Mouse (Mus musculus): Measurements from ENCODE around the gene Htra2. TPM values are rescaled to one million over a fixed set of nuclear protein-coding genes. Genes with fewer than 3 reads are reported as not detected.

Gene Htra2
- polyA plus RNA-seq, 2 experiments, result 54.3 to 80.9 TPM

- ATAC-seq (ENCODE audit: insufficient read depth), result no peak
- Histone ChIP-seq H3K4me1 (replicated peaks; ENCODE audit: control insufficient read depth in 2 of 2, insufficient read depth in 2 of 2, low read length in 1 of 2) (no peaks in the 10 kb centered on the region; a peak in 1 of 4 replicates), H3K4me3 (ENCODE audit: insufficient read depth in 1 of 2, low read depth in 2 of 2, low read length in 2 of 2) (0 out of 4 replicates have a peak overlapping the region, but pooled peaks have one; percentile 2 to 4), H3K36me3 (replicated peaks; ENCODE audit: control insufficient read depth, insufficient read depth, low read depth) (no peaks in the 10 kb centered on the region), H3K4me2 (ENCODE audit: low read depth) (peak overlapping the region; percentile 16), H3K27ac (no peak overlapping the region), H3K9ac (replicated peaks) (no peak overlapping the region), H3K27me3 (ENCODE audit: control insufficient read depth, insufficient read depth, low read length) (peaks cover 63% of the 10 kb centered on the region), H3K9me3 (ENCODE audit: control insufficient read depth, low read length) (no peaks in the 10 kb centered on the region)
- DNase-seq (ENCODE audit: low read depth in 3 of 3, low spot score in 3 of 3), result no peak
- 3% methylated on average over 47 of the region's 47 CpGs for WGBS (ENCODE audit: insufficient replicate concordance)
- no peak for TF ChIP-seq EP300 (IDR thresholded peaks at IDR 0.05; ENCODE audit: low read depth)
- TF ChIP-seq CTCF (IDR thresholded peaks at IDR 0.05; ENCODE audit: low read depth), result no peak
Measured at GRCm38 (mm10) chr6:83087205-83087925, 32.3 kb upstream of the Htra2 start.

GRCm38 (mm10) chr6:83086121-83087035 lies 31.3 kb upstream of the Htra2 start, which contains the start of gene Lbx2:
Lbx2 (plus strand) TSS chr6:83086367.
- no peak for TF ChIP-seq EP300 (IDR thresholded peaks at IDR 0.05; ENCODE audit: low read depth)
- TF ChIP-seq CTCF (IDR thresholded peaks at IDR 0.05; ENCODE audit: low read depth), result no peak
- no peaks in the 10 kb centered on the region for H3K9me3 ChIP-seq (ENCODE audit: control insufficient read depth, low read length)
- H3K4me1 ChIP-seq (replicated peaks; ENCODE audit: control insufficient read depth in 2 of 2, insufficient read depth in 2 of 2, low read length in 1 of 2), result no peaks in the 10 kb centered on the region; a peak in 1 of 4 replicates
- DNase-seq (ENCODE audit: low read depth in 3 of 3, low spot score in 3 of 3), result no peak
- ATAC-seq (ENCODE audit: insufficient read depth), result no peak
- peak within 1 kb of the TSS in 1 of 2 experiments; percentile 2; a peak in 1 of 4 replicates for H3K4me3 ChIP-seq (ENCODE audit: insufficient read depth in 1 of 2, low read depth in 2 of 2, low read length in 2 of 2)
- H3K27me3 ChIP-seq (ENCODE audit: control insufficient read depth, insufficient read depth, low read length), result peaks cover 63% of the 10 kb centered on the region
- H3K4me2 ChIP-seq (ENCODE audit: low read depth), result peak within 1 kb of the TSS; percentile 38
- 2% methylated on average over 42 of the region's 42 CpGs for WGBS (ENCODE audit: insufficient replicate concordance)
- no peak within 1 kb of the TSS for H3K27ac ChIP-seq
- H3K36me3 ChIP-seq (replicated peaks; ENCODE audit: control insufficient read depth, insufficient read depth, low read depth), result no peaks in the 10 kb centered on the region
- H3K9ac ChIP-seq (replicated peaks), result no peak within 1 kb of the TSS

- Histone ChIP-seq H3K27ac (no peak overlapping the region), H3K4me2 (ENCODE audit: low read depth) (no peak overlapping the region), H3K27me3 (ENCODE audit: control insufficient read depth, insufficient read depth, low read length) (peaks cover 58% of the 10 kb centered on the region), H3K9ac (replicated peaks) (no peak overlapping the region; the same call in 1 of the 2 replicates), H3K4me1 (replicated peaks; ENCODE audit: control insufficient read depth in 2 of 2, insufficient read depth in 2 of 2, low read length in 1 of 2) (peaks cover 0 to 3% of the 10 kb centered on the region in 2 experiments), H3K4me3 (ENCODE audit: insufficient read depth in 1 of 2, low read depth in 2 of 2, low read length in 2 of 2) (no peak overlapping the region), H3K36me3 (replicated peaks; ENCODE audit: control insufficient read depth, insufficient read depth, low read depth) (peaks cover 6% of the 10 kb centered on the region), H3K9me3 (ENCODE audit: control insufficient read depth, low read length) (no peaks in the 10 kb centered on the region)
- 15% methylated on average over 6 of the region's 6 CpGs for WGBS (ENCODE audit: insufficient replicate concordance)
- DNase-seq (ENCODE audit: low read depth in 3 of 3, low spot score in 3 of 3) (no peak), ATAC-seq (ENCODE audit: insufficient read depth) (no peak)
- TF ChIP-seq CTCF (IDR thresholded peaks at IDR 0.05; ENCODE audit: low read depth) (no peak), EP300 (IDR thresholded peaks at IDR 0.05; ENCODE audit: low read depth) (no peak)
Measured at GRCm38 (mm10) chr6:83084477-83084876, 29.4 kb upstream of the Htra2 start.

GRCm38 (mm10) chr6:83083497-83083896 lies 28.4 kb upstream of the Htra2 start:
- Histone ChIP-seq H3K9ac (replicated peaks) (no peak overlapping the region), H3K9me3 (ENCODE audit: control insufficient read depth, low read length) (no peaks in the 10 kb centered on the region), H3K27me3 (ENCODE audit: control insufficient read depth, insufficient read depth, low read length) (peaks cover 51% of the 10 kb centered on the region), H3K4me2 (ENCODE audit: low read depth) (no peak overlapping the region), H3K36me3 (replicated peaks; ENCODE audit: control insufficient read depth, insufficient read depth, low read depth) (peaks cover 6% of the 10 kb centered on the region), H3K4me3 (ENCODE audit: insufficient read depth in 1 of 2, low read depth in 2 of 2, low read length in 2 of 2) (no peak overlapping the region), H3K27ac (no peak overlapping the region), H3K4me1 (replicated peaks; ENCODE audit: control insufficient read depth in 2 of 2, insufficient read depth in 2 of 2, low read length in 1 of 2) (peaks cover 8% of the 10 kb centered on the region in 2 experiments)
- ATAC-seq (ENCODE audit: insufficient read depth) (no peak), DNase-seq (ENCODE audit: low read depth in 3 of 3, low spot score in 3 of 3) (no peak)
- TF ChIP-seq CTCF (IDR thresholded peaks at IDR 0.05; ENCODE audit: low read depth) (no peak), EP300 (IDR thresholded peaks at IDR 0.05; ENCODE audit: low read depth) (no peak)
- 39% methylated on average over 5 of the region's 5 CpGs for WGBS (ENCODE audit: insufficient replicate concordance)
